Mouse (Mus musculus) spleen, adult 2 months (tissue): ENCODE data around the gene Ebi3. TPM values are rescaled to one million over a fixed set of nuclear protein-coding genes. Genes with fewer than 3 reads are reported as not detected.

Experiments used
- DNase-seq, 2 experiments: peaks; one replicate each; pipeline versions ENCODE4 v3.0.0 to v3.0.0-alpha.2; 2012 to 2021; ENCODE audit warnings: low spot score in 2 of 2, low read depth in 1 of 2
- H3K27ac ChIP-seq: fragments of 200-500 bp; 2 replicates; pipeline ENCODE4 v1.5.1; 2012; ENCODE audit warnings: low read length, inconsistent platforms; ENCODE audit not compliant: insufficient read depth
- H3K27me3 ChIP-seq: fragments of 200-500 bp; 2 replicates; pipeline ENCODE4 v1.6.1; 2012; ENCODE audit warnings: mild to moderate bottlenecking, moderate library complexity, low read length, inconsistent platforms; ENCODE audit not compliant: control insufficient read depth, insufficient read depth
- H3K36me3 ChIP-seq: fragments of 200-500 bp; 2 replicates; pipeline ENCODE4 v1.6.1; 2012; ENCODE audit warnings: mild to moderate bottlenecking, low read length, inconsistent platforms; ENCODE audit not compliant: control insufficient read depth, insufficient read depth
- H3K4me1 ChIP-seq: fragments of 200-500 bp; 2 replicates; pipeline ENCODE4 v1.6.1; 2011; ENCODE audit warnings: inconsistent platforms; ENCODE audit not compliant: control insufficient read depth, insufficient read depth, insufficient read length
- H3K4me3 ChIP-seq: fragments of 200-500 bp; 2 replicates; pipeline ENCODE4 v1.5.1; 2011; ENCODE audit warnings: mild to moderate bottlenecking, inconsistent platforms; ENCODE audit not compliant: insufficient read depth, insufficient read length; ENCODE audit errors: extremely low read depth
- CTCF ChIP-seq: fragments of 200-500 bp; IDR thresholded peaks from 2 replicates; pipeline ENCODE4 v1.5.1; 2011; ENCODE audit warnings: mild to moderate bottlenecking, inconsistent platforms; ENCODE audit not compliant: insufficient read depth, insufficient read length, insufficient replicate concordance; ENCODE audit errors: extremely low read depth
- POLR2A ChIP-seq: fragments of 200-500 bp; IDR thresholded peaks from 2 replicates; pipeline ENCODE4 v1.6.1; 2011; ENCODE audit warnings: low read depth, low read length, inconsistent platforms
- WGBS: fragments of 180-500 bp; shearing (Covaris S2); methylation state at CpG from one replicate; pipeline ENCODE4 v1.1.7; 2018; 5-methylcytosine and 5-hydroxymethylcytosine counted together
- polyA plus RNA-seq: library from polyadenylated mRNA; depleted of rRNA; stranded (reverse); fragments of >200 nt; gene quantifications from 2 replicates; pipeline ENCODE4 v1.2.3, GENCODE M21; 2012; rRNA removed

Ebi3 gene
- polyA plus RNA-seq = 36.3 and 44.8 TPM in 2 replicates

DNA sequence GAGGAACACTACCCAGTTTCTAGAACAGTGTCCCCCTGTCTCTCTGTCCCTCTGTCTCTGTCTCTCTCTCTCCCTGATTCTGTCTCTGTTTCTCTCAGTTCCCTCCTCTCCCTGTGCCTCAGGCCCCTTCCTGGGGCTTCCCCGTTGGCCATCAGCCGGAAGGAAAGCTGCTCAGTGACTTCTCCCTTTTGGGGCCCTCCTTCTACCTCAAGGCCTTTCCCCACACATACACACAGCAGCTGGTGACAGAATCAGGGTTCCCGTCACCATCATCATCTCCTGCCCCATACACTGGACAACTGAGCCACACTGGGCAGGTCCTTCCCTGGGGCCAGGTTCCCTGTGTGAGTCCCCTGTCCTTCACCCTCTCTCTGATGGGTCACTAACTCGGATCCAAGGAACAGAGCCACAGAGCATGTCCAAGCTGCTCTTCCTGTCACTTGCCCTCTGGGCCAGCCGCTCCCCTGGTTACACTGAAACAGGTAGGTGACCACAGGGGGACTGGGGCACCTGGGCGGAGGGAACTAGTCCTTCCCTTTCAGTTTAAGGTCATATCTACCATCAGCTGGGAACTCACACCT lies at the start of gene Ebi3:
Gene Ebi3, plus strand, starts transcription at position 194 of the 581 bp plus-strand sequence.
- DNase-seq = peak in 1 of 2 experiments; percentile 61
- peak within 1 kb of the TSS; percentile 29 for H3K4me3 ChIP-seq
- H3K27me3 ChIP-seq = no peaks in the 10 kb centered on the region
- H3K27ac ChIP-seq = peak within 1 kb of the TSS; percentile 80
- TF ChIP-seq POLR2A (no peak), CTCF (no peak)
- H3K36me3 ChIP-seq = no peaks in the 10 kb centered on the region
- WGBS = 20% methylated on average over 6 of the region's 6 CpGs
- peaks cover 2% of the 10 kb centered on the region; the same call in 1 of the 2 replicates for H3K4me1 ChIP-seq

DNA sequence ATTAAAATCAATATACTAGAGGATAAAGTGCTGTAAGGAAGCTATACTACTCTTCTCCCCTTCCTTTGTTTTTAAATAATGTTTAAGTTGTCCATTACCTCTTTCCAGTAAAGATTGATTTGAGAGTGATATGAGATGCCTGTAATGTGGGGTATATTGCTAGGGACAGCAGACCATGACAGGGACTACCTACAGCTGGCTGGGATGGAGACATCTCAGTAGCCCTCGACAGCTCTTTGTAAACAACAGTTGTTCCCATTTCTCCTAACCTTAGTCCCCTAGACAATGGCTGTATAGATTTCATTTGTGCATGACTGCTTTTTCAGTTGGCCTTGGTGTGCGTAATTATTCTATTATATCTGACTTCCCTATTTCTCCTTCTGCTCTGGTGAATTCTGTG lies 49.4 kb upstream of the Ebi3 start:
- no peaks in the 10 kb centered on the region for H3K4me1 ChIP-seq
- H3K27me3 ChIP-seq = no peaks in the 10 kb centered on the region
- no peak overlapping the region for H3K27ac ChIP-seq
- DNase-seq = no peak
- no peaks in the 10 kb centered on the region; the same call in 1 of the 2 replicates for H3K36me3 ChIP-seq
- TF ChIP-seq POLR2A (no peak), CTCF (no peak)
- no peak overlapping the region for H3K4me3 ChIP-seq
- 43% methylated on average over 2 of the region's 2 CpGs for WGBS

DNA sequence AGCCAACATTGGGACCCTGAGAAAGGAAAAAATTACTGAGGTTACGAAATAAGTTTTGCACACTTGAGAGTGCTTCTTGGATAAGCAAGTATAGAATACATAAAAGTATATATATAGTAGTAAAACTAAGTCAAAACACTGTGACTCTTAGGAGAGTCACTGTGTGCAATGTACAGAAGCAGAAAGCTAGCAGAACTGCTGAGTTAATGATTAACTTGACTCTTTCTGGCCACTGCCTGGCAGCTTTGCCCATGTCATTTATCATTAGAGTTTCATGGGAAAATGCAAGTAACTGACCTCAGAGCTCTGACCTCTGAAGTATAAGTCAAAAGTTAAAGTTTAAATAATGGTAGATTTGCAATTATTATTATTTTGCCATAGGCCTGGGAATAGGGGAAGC lies 48.8 kb upstream of the Ebi3 start:
- no peak for DNase-seq
- TF ChIP-seq CTCF (no peak), POLR2A (no peak)
- WGBS = 95% methylated on average over 1 of the region's 1 CpGs

DNA sequence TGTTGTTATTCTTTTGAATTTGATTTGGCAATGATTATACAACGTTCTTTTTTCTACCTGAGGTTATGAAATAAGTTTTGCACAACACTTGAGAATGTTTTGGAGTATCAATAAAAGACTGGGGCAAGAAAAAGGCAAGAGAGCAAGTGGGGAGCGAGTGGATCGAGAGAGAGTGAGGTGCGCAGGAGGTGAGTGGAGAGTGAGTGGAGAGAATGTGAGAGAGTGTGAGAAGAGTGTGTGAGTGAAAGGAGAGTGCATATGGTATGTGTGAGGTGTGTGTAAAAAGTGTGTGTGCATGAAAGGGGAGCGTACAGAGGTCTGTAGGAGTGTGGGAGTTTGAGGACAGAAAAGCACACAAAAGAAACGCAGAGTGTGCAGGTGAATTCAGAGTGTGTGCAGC lies 48.3 kb upstream of the Ebi3 start:
- H3K4me3 ChIP-seq = no peak overlapping the region
- H3K36me3 ChIP-seq = no peaks in the 10 kb centered on the region
- WGBS = 79% methylated on average over 6 of the region's 6 CpGs
- no peak for DNase-seq
- no peak overlapping the region for H3K27ac ChIP-seq
- TF ChIP-seq POLR2A (no peak), CTCF (no peak)
- no peaks in the 10 kb centered on the region for H3K27me3 ChIP-seq
- no peaks in the 10 kb centered on the region for H3K4me1 ChIP-seq

More for the DNA sequence above, 48.8 kb upstream of the Ebi3 start:
- Histone ChIP-seq H3K4me3 (no peak overlapping the region), H3K36me3 (no peaks in the 10 kb centered on the region; the same call in 1 of the 2 replicates), H3K27me3 (no peaks in the 10 kb centered on the region), H3K27ac (no peak overlapping the region), H3K4me1 (no peaks in the 10 kb centered on the region)

DNA sequence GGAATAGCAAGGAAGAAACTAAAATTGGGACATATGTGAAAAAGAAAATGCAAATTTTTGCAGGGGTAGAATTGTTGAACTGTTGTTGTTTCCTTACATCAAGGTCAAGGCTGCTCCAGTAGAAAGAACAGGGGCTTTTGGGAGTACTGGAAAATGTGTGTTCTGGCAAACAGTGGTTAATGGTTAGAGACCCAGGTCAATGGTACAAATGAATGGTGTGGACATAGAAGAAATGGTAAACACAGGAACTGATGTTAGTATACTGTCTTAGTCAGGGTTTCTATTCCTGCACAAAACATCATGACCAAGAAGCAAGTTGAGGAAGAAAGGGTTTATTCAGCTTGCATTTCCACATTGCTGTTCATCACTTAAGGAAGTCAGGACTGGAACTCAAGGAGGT lies 45.8 kb upstream of the Ebi3 start:
- TF ChIP-seq CTCF = no peak
- no peak for TF ChIP-seq POLR2A
- H3K4me1 ChIP-seq = no peaks in the 10 kb centered on the region
- no peaks in the 10 kb centered on the region for H3K27me3 ChIP-seq
- no peak for DNase-seq
- no peak overlapping the region for H3K4me3 ChIP-seq
- H3K36me3 ChIP-seq = no peaks in the 10 kb centered on the region
- H3K27ac ChIP-seq = no peak overlapping the region

DNA sequence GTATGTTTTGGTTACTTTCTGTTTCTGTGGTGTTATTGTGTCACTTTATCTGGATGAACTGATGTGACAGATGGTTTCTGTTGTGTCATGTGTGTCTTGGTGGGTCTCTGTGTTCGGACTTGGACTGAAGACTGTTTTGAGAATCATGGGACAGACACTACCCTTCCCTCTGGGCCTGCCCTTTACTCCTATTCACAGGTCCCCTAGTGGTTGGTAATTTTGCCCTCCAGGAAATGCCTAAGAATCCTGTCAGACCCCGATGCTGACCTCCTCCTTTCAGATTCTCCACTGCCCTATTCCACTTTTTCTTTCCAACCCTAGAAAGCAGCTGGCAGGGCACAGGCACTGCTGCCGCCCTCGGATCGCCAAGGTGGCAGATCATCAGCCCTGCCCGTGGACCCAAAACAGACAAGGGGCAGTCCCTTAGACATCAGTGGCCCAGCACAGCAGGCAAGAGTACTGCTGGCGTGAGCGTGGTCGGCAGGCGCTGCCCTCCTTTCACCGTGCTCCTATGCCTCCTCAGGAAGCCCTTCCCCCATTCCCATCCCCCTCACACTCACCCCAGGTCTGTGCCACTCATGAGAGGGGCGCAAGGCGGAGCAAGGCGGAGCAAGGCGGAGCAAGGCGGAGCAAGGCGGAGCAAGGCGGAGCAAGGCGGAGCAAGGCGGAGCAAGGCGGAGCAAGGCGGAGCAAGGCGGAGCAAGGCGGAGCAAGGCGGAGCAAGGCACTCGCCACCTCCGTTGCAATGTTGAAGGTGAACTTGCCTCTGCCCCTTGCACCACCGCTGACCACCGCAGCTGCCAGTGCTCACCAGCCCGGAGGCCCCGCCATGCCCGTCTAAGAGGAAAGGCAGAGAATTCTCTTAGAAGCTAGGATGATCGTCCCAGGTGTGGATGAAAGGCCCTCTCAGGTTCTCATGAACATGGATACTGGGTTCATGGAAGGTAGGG lies 20.6 kb upstream of the Ebi3 start:
- TF ChIP-seq CTCF (peak; percentile 4; the same call in 1 of the 2 replicates), POLR2A (no peak)
- no peaks in the 10 kb centered on the region for H3K36me3 ChIP-seq
- H3K4me3 ChIP-seq = peak overlapping the region; percentile 93
- H3K4me1 ChIP-seq = no peaks in the 10 kb centered on the region
- H3K27me3 ChIP-seq = no peaks in the 10 kb centered on the region
- WGBS = under 1% methylated on average over 33 of the region's 33 CpGs
- peak in 1 of 2 experiments; percentile 39 for DNase-seq
- H3K27ac ChIP-seq = peak overlapping the region; percentile 50

DNA sequence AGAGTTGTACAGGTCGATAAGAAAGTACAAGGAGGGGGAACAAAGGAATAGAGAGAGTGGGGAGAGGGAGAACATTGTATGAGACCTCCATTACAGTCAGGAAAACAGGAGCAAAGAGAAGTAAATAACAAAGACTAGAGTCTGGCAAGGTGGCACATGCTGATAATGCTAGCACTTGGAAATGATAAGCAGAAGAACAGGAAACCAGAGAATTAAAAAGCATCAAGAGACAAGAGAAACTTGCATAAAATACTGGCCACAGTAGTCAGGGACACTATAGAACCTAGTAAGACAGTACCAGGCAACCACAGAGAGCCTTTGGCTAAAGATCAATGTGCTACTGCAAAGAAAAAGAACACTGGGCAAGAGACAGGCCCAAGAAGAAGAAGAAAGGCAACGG lies 19.8 kb upstream of the Ebi3 start:
- H3K4me1 ChIP-seq = no peaks in the 10 kb centered on the region
- no peaks in the 10 kb centered on the region for H3K27me3 ChIP-seq
- TF ChIP-seq POLR2A (no peak), CTCF (no peak)
- H3K36me3 ChIP-seq = no peaks in the 10 kb centered on the region
- no peak for DNase-seq
- no peak overlapping the region for H3K4me3 ChIP-seq
- no peak overlapping the region for H3K27ac ChIP-seq
- 44% methylated on average over 2 of the region's 2 CpGs for WGBS
